Comparison of ENCODE assay signal across 19 mouse cellular contexts in the genomic region with DNA sequence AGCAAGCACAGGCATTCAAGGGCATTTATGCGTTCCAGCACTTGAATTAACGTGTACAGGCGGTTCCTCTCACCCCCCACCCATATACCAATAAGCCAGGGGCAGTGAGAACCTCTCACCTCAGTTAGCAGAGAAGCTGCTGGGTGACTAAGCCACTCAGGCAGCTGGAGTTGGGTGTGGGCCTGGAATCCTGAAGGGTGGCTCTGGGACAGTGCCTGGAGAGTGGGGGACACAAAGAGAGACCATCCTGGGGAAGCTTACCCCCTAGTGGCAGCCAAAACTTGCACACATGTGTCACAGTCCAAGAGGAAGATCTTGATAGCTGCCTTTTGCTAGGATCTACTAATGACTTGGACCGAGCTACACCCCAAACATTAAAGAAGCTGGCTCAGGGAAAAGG. TPM values are rescaled to one million over a fixed set of nuclear protein-coding genes. Genes with fewer than 3 reads are reported as not detected.
DNase-seq lines count a peak whose midpoint lies in the region; ATAC-seq lines count a peak whose summit lies in the region.
"Had no signal": no experiment of that assay in that cellular context is flagged by ENCODE, and none has a peak within 500 bp of the region (broad histone marks: within the 10 kb centered on the region; RNA-seq: fewer than 3 reads in every experiment).

No protein-coding gene starts in this region.

- H3K4me2 ChIP-seq in intestine, embryonic 15.5 days (replicated peaks): no peak overlapping the region
- H3K4me2 ChIP-seq in intestine, embryonic 16.5 days (ENCODE audit: low read depth, low read length): no peak overlapping the region
- no peak overlapping the region for H3K4me2 ChIP-seq in lung, embryonic 16.5 days (ENCODE audit: low read depth, low read length)
- H3K4me2 ChIP-seq: embryonic facial prominence, embryonic 15.5 days; liver, embryonic 13.5 days; midbrain, embryonic 12.5 days had no signal

- H3K36me3 ChIP-seq in intestine, embryonic 15.5 days: peaks cover 23% of the 10 kb centered on the region
- peaks cover 3% of the 10 kb centered on the region; the same call in 1 of the 2 replicates for H3K36me3 ChIP-seq in intestine, embryonic 16.5 days (ENCODE audit: control insufficient read depth, insufficient read depth, low read length)
- peaks cover 23% of the 10 kb centered on the region for H3K36me3 ChIP-seq in lung, embryonic 16.5 days (ENCODE audit: control insufficient read depth, insufficient read depth, low read length)

- H3K9ac ChIP-seq in intestine, embryonic 15.5 days: no peak overlapping the region
- H3K9ac ChIP-seq in intestine, embryonic 16.5 days (ENCODE audit: low read depth, low read length): no peak overlapping the region
- no peak overlapping the region for H3K9ac ChIP-seq in lung, embryonic 16.5 days (ENCODE audit: low read length)
- H3K9ac ChIP-seq: embryonic facial prominence, embryonic 15.5 days; liver, embryonic 13.5 days; midbrain, embryonic 12.5 days had no signal

- H3K27me3 ChIP-seq in intestine, embryonic 15.5 days (replicated peaks): no peaks in the 10 kb centered on the region
- H3K27me3 ChIP-seq in intestine, embryonic 16.5 days (replicated peaks; ENCODE audit: control insufficient read depth, insufficient read depth, low read length): no peaks in the 10 kb centered on the region; the same call in 1 of the 2 replicates
- peaks cover 2% of the 10 kb centered on the region for H3K27me3 ChIP-seq in lung, embryonic 16.5 days (ENCODE audit: control insufficient read depth, insufficient read depth, low read depth, low read length)

- ATAC-seq in intestine, embryonic 15.5 days: 0 out of 2 replicates have a peak, but pooled peaks have one; percentile 9
- no peak for ATAC-seq in intestine, embryonic 16.5 days
- peak; percentile 44 for ATAC-seq in lung, embryonic 16.5 days (ENCODE audit: low read depth)
- ATAC-seq in megakaryocyte progenitor cell, adult 5-6 weeks (replicated peaks; ENCODE audit: poor library complexity): 0 out of 2 replicates have a peak, but pooled peaks have one; percentile 20

- WGBS in intestine, embryonic 15.5 days: 72% methylated on average over 4 of the region's 4 CpGs
- WGBS in intestine, embryonic 16.5 days: 72% methylated on average over 4 of the region's 4 CpGs
- WGBS in lung, embryonic 16.5 days: 48% methylated on average over 4 of the region's 4 CpGs

- DNase-seq in lung, postnatal 4 days: no peak
- peak; percentile 66 for DNase-seq in Muller cell, postnatal 12 days (ENCODE audit: inconsistent ontology term)
- DNase-seq in cerebellum, adult 9-10 months: no peak
- DNase-seq in gastrocnemius, postnatal 4 days (ENCODE audit: low spot score in 2 of 2): no peak
- DNase-seq: adrenal gland, postnatal 25 days; cerebellum, adult 11-12 months; kidney, adult 2 months; kidney, postnatal 14 days; liver, embryonic 13.5 days; thymus, adult 18-20 months had no signal

- H3K4me3 ChIP-seq in intestine, embryonic 15.5 days (replicated peaks): no peak overlapping the region
- no peak overlapping the region for H3K4me3 ChIP-seq in intestine, embryonic 16.5 days (ENCODE audit: low read length)
- no peak overlapping the region for H3K4me3 ChIP-seq in lung, embryonic 16.5 days (ENCODE audit: low read length)
- H3K4me3 ChIP-seq: embryonic facial prominence, embryonic 15.5 days; gastrocnemius, adult 2 months; limb, embryonic 10.5 days; liver, embryonic 13.5 days; midbrain, embryonic 12.5 days had no signal

- H3K4me1 ChIP-seq in intestine, embryonic 15.5 days (replicated peaks): 0 out of 2 replicates have a peak, but pooled peaks cover 2% of the 10 kb centered on the region
- H3K4me1 ChIP-seq in intestine, embryonic 16.5 days (ENCODE audit: control insufficient read depth, insufficient read depth, low read length): peaks cover 4% of the 10 kb centered on the region; the same call in 1 of the 2 replicates
- peaks cover 19% of the 10 kb centered on the region for H3K4me1 ChIP-seq in lung, embryonic 16.5 days (replicated peaks; ENCODE audit: control insufficient read depth, insufficient read depth, low read length)
- H3K4me1 ChIP-seq: midbrain, embryonic 12.5 days had no signal

- no peak overlapping the region for H3K27ac ChIP-seq in intestine, embryonic 15.5 days
- H3K27ac ChIP-seq in intestine, embryonic 16.5 days (ENCODE audit: low read length): no peak overlapping the region
- peak overlapping the region; percentile 67 for H3K27ac ChIP-seq in lung, embryonic 16.5 days (ENCODE audit: low read length)
- H3K27ac ChIP-seq: embryonic facial prominence, embryonic 15.5 days; gastrocnemius, adult 2 months; limb, embryonic 10.5 days; liver, embryonic 13.5 days; midbrain, embryonic 12.5 days had no signal

- no peaks in the 10 kb centered on the region for H3K9me3 ChIP-seq in intestine, embryonic 15.5 days
- H3K9me3 ChIP-seq in intestine, embryonic 16.5 days (ENCODE audit: control insufficient read depth, low read length): no peaks in the 10 kb centered on the region
- H3K9me3 ChIP-seq in lung, embryonic 16.5 days (ENCODE audit: control insufficient read depth, low read length): no peaks in the 10 kb centered on the region
- H3K9me3 ChIP-seq: embryonic facial prominence, embryonic 15.5 days; limb, embryonic 10.5 days; liver, embryonic 13.5 days; midbrain, embryonic 12.5 days had no signal

RNA-seq across cellular contexts. Expression of a gene that starts 14.4 kb away (rescaled TPM):
- polyA plus RNA-seq in intestine, embryonic 15.5 days (2015; fragmentation: Nextera tagmentation; extraction: Ambion mirVana): 2.4 and 2.6 TPM in 2 replicates
- 2.4 TPM in 2 replicates for polyA plus RNA-seq in intestine, embryonic 16.5 days (2015; fragmentation: Nextera tagmentation; extraction: Ambion mirVana)
- 0.94 and 1.6 TPM in 2 replicates for polyA plus RNA-seq in lung, embryonic 16.5 days (2015; fragmentation: Nextera tagmentation; extraction: Ambion mirVana)
- total RNA-seq in megakaryocyte progenitor cell, adult 5-6 weeks (2015): not detected in 2 replicates
- not detected in 2 replicates for total RNA-seq in megakaryocyte progenitor cell, adult 5-6 weeks (2017)
- under 1 TPM; 0.47 to 0.49 TPM for total RNA-seq in gastrocnemius, postnatal 4 days (2021)
- total RNA-seq: granulocyte monocyte progenitor cell, adult 5-6 weeks had no signal

RNA-seq across cellular contexts. Expression of a gene that starts 26.0 kb away (rescaled TPM):
- 117 and 125 TPM in 2 replicates for polyA plus RNA-seq in intestine, embryonic 15.5 days (2015; fragmentation: Nextera tagmentation; extraction: Ambion mirVana)
- polyA plus RNA-seq in intestine, embryonic 16.5 days (2015; fragmentation: Nextera tagmentation; extraction: Ambion mirVana): 146 and 158 TPM in 2 replicates
- polyA plus RNA-seq in lung, embryonic 16.5 days (2015; fragmentation: Nextera tagmentation; extraction: Ambion mirVana): 110 TPM in 2 replicates
- total RNA-seq in megakaryocyte progenitor cell, adult 5-6 weeks (2015): 76.3 and 81.6 TPM in 2 replicates
- total RNA-seq in megakaryocyte progenitor cell, adult 5-6 weeks (2017): 161 and 187 TPM in 2 replicates
- total RNA-seq in gastrocnemius, postnatal 4 days (2021): 100 to 1,000 TPM; 248 to 258 TPM

RNA-seq across cellular contexts. Expression of a gene that starts 26.1 kb away (rescaled TPM):
- polyA plus RNA-seq in intestine, embryonic 15.5 days (2015; fragmentation: Nextera tagmentation; extraction: Ambion mirVana): 1.9 and 2.1 TPM in 2 replicates
- polyA plus RNA-seq in intestine, embryonic 16.5 days (2015; fragmentation: Nextera tagmentation; extraction: Ambion mirVana): 1.7 and 2.3 TPM in 2 replicates
- 6.3 and 6.4 TPM in 2 replicates for polyA plus RNA-seq in lung, embryonic 16.5 days (2015; fragmentation: Nextera tagmentation; extraction: Ambion mirVana)
- 1.2 TPM in 2 replicates for total RNA-seq in megakaryocyte progenitor cell, adult 5-6 weeks (2015)
- 2.7 and 3.0 TPM in 2 replicates for total RNA-seq in megakaryocyte progenitor cell, adult 5-6 weeks (2017)
- 1 to 10 TPM; 3.2 to 4.7 TPM for total RNA-seq in gastrocnemius, postnatal 4 days (2021)

RNA-seq across cellular contexts. Expression of a gene that starts 41.0 kb away (rescaled TPM):
- 15.6 and 15.8 TPM in 2 replicates for polyA plus RNA-seq in intestine, embryonic 15.5 days (2015; fragmentation: Nextera tagmentation; extraction: Ambion mirVana)
- polyA plus RNA-seq in intestine, embryonic 16.5 days (2015; fragmentation: Nextera tagmentation; extraction: Ambion mirVana): 12.4 and 14.0 TPM in 2 replicates
- polyA plus RNA-seq in lung, embryonic 16.5 days (2015; fragmentation: Nextera tagmentation; extraction: Ambion mirVana): 9.7 and 9.9 TPM in 2 replicates
- not detected in 2 replicates for total RNA-seq in megakaryocyte progenitor cell, adult 5-6 weeks (2015)
- total RNA-seq in megakaryocyte progenitor cell, adult 5-6 weeks (2017): not detected in 2 replicates
- 1 to 10 TPM; 5.6 to 6.4 TPM for total RNA-seq in gastrocnemius, postnatal 4 days (2021)
- total RNA-seq: granulocyte monocyte progenitor cell, adult 5-6 weeks had no signal
